Mouse (Mus musculus): Measurements from ENCODE around the gene Olfr1311. TPM values are rescaled to one million over a fixed set of nuclear protein-coding genes. Genes with fewer than 3 reads are reported as not detected.
"Not testable (repeated sequence)": the region's sequence is repeated elsewhere in the genome, so short reads cannot be mapped to it uniquely, and the experiment has no call there.

Olfr1311 gene
- total RNA-seq (2021): not detected

DNA sequence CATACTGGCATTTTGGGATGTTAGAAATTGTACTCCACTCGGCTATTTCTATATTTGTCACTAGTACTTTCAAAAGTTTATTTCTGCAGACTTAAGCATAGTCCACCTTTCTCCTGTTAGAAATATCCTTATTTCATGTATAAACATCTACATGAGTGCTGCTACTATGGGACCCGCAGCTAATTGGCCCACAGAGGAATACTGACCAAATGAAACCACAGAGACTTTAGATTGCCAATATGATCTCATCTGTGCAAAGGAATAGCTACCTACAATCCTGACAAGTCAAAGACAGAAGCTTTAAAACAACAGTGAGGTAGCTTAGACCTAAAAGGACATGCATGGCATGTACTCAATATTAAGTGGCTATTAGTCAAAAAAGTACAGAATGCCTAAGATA is at the start of gene Olfr1311:
Gene Olfr1311 (minus strand): TSS at position 101 of the 400 bp plus-strand sequence.
- DNase-seq (ENCODE audit: extremely low spot score in 1 of 2, low spot score in 1 of 2): no peak

DNA sequence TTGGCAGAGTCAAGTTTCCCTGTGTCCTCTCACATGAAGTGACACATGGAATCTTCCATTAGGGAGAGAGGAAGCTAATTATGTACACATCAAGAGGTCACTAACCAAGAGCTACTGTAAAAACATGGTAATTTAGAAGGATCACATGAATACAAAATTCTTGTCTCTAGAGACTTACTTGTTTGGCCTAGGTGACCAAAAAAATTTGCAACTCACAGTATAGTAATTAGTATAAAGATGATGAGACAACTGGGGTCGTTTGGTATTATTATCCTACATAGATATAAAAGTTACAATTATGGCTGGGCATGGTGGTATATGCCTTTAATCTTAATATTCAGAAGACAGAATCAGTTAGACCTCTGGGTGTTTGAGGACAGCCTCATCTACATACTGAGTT is 25.9 kb upstream of the Olfr1311 start, which contains the start of gene Olfr1312:
Gene Olfr1312 (minus strand): TSS at position 101 of the 400 bp plus-strand sequence.
- no peak for DNase-seq (ENCODE audit: extremely low spot score in 1 of 2, low spot score in 1 of 2)

GRCm38 (mm10) chr2:112026971-112027370 is 2.8 kb upstream of the Olfr1311 start:
- not testable (repeated sequence) for DNase-seq (ENCODE audit: extremely low spot score in 1 of 2, low spot score in 1 of 2)

DNA sequence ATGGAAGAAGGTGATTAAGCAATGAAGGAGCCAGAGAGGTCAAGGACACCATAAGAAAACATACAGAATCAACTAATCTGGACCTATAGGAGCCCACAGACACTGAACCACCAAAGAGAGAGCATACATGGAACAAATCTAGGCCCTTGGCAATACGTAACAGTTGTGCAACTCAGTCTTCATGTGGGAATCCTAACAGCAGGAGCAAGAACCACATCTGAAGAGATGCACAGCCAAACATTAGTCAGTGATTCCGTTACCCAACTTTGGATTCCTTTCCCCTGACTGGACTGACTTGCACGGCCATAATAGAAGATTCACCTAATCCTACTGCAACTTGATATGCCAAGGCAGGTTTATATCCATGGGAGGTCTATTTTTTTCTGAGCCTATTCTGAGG is 9.3 kb downstream of the Olfr1311 start:
- DNase-seq (ENCODE audit: extremely low spot score in 1 of 2, low spot score in 1 of 2): no peak

GRCm38 (mm10) chr2:112012608-112013007 is 11.6 kb downstream of the Olfr1311 start, which contains the start of gene Olfr1310:
Olfr1310 (minus strand) TSS chr2:112012708.
- DNase-seq (ENCODE audit: extremely low spot score in 1 of 2, low spot score in 1 of 2): no peak

DNA sequence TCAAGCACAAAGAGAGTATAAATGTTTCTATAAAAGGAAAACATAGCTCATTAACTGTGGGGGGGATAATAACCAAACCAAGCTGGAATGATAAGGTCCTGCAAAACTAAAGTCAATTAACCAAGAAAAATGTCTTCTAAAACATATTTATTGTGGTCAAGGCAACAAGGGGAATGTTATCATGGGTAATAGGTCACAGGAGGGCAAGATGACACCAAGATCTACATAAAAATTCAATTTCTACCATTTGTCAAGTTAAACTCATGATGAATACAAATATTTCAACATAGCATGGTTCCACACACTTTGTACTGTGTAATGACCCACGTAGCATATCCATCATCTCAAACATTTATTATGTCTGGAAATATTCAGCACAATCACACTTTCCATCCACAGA is 34.0 kb downstream of the Olfr1311 start, which contains the start of gene Olfr1309:
Gene Olfr1309 (minus strand): TSS at position 101 of the 400 bp plus-strand sequence.
- no peak for DNase-seq (ENCODE audit: extremely low spot score in 1 of 2, low spot score in 1 of 2)

Other genes starting within 250 kb of the Olfr1311 start
- not detected for gene Olfr1302, start 247.0 kb downstream of the Olfr1311 start, total RNA-seq (2021)
- not detected for gene Olfr1303, start 204.1 kb downstream of the Olfr1311 start, total RNA-seq (2021)
- gene Olfr1305, start 147.3 kb downstream of the Olfr1311 start, total RNA-seq (2021): not detected
- gene Olfr1306, start 108.1 kb downstream of the Olfr1311 start, total RNA-seq (2021): not detected
- gene Olfr1307, start 75.0 kb downstream of the Olfr1311 start, total RNA-seq (2021): under 1 TPM; 0.02 to 0.05 TPM
- not detected for gene Olfr1308, start 59.5 kb downstream of the Olfr1311 start, total RNA-seq (2021)
- not detected for gene Olfr1309, start 34.1 kb downstream of the Olfr1311 start, total RNA-seq (2021)
- not detected for gene Olfr1310, start 11.7 kb downstream of the Olfr1311 start, total RNA-seq (2021)
- gene Olfr1312, start 25.8 kb upstream of the Olfr1311 start, total RNA-seq (2021): not detected
- not detected for gene Olfr1313, start 53.4 kb upstream of the Olfr1311 start, total RNA-seq (2021)
- gene Olfr1314, start 72.4 kb upstream of the Olfr1311 start, total RNA-seq (2021): not detected
- gene Olfr1315-ps1, start 91.0 kb upstream of the Olfr1311 start, total RNA-seq (2021): not detected
- not detected for gene Olfr1316, start 110.6 kb upstream of the Olfr1311 start, total RNA-seq (2021)
- not detected for gene Olfr1317, start 115.9 kb upstream of the Olfr1311 start, total RNA-seq (2021)
- not detected for gene Olfr1318, start 129.8 kb upstream of the Olfr1311 start, total RNA-seq (2021)
- 10 to 100 TPM; 78.7 to 95.6 TPM for gene Lpcat4, start 215.1 kb upstream of the Olfr1311 start, total RNA-seq (2021)
- not detected for gene Nutm1, start 234.9 kb upstream of the Olfr1311 start, total RNA-seq (2021)
- 10 to 100 TPM; 53.6 to 59.6 TPM for gene Nop10, start 237.5 kb upstream of the Olfr1311 start, total RNA-seq (2021)
- gene Slc12a6, start 241.4 kb upstream of the Olfr1311 start, total RNA-seq (2021): 100 to 1,000 TPM in 1 of 2 experiments, 10 to 100 TPM in 1; 94.4 to 109 TPM
- gene Gm21985, start 241.9 kb upstream of the Olfr1311 start, total RNA-seq (2021): 1 to 10 TPM in 1 of 2 experiments, under 1 TPM in 1; 0.54 to 5.3 TPM